Mouse (Mus musculus) cerebellum, adult 2 months (tissue): ENCODE measurements around the gene Lrmda.

Experiments used
- CTCF ChIP-seq: fragments of 200-500 bp; IDR thresholded peaks from 2 replicates; pipeline ENCODE4 v1.5.1; 2011; ENCODE audit warnings: low read depth, mild to moderate bottlenecking, control low read depth, low read length, moderate library complexity, borderline replicate concordance; ENCODE audit not compliant: insufficient read depth
- POLR2A ChIP-seq: fragments of 200-500 bp; IDR thresholded peaks from 2 replicates; pipeline ENCODE4 v1.6.1; 2011; ENCODE audit warnings: low read length, control low read depth, borderline replicate concordance; ENCODE audit not compliant: insufficient read depth

- TF ChIP-seq POLR2A (no peak), CTCF (no peak)
Observed at GRCm38 (mm10) chr14:22222574-22222973, 203.1 kb downstream of the Lrmda start.
